Comparison of ENCODE assay signal across 30 mouse cellular contexts in the genomic region with DNA sequence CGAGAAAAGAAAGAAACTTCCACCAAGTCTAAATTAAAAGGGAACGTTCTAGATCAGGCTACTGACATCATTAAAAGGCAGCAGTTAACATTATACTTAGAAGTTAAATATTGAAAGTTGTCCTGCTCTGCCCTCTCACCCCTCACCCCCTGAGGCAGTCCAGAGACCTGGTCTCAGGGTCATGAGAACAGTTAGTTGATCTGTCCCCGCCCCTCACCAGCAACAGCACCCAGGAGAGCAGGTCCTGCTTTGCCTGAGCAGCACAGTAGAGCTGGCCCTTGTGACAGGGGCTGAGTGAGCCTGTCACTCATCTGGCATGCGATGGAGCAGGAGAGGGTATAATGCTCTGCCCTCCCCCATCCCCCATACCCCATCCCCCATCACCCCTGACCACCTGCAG. TPM values are rescaled to one million over a fixed set of nuclear protein-coding genes. Genes with fewer than 3 reads are reported as not detected.
DNase-seq lines count a peak whose midpoint lies in the region; ATAC-seq lines count a peak whose summit lies in the region.
"Had no signal": no experiment of that assay in that cellular context is flagged by ENCODE, and none has a peak within 500 bp of the region (broad histone marks: within the 10 kb centered on the region; RNA-seq: fewer than 3 reads in every experiment).

No protein-coding gene starts in this region.

- H3K4me2 ChIP-seq in liver, embryonic 13.5 days = no peak overlapping the region
- H3K4me2 ChIP-seq: embryonic facial prominence, embryonic 13.5 days; forebrain, embryonic 12.5 days; hindbrain, embryonic 15.5 days; intestine, embryonic 15.5 days; lung, embryonic 14.5 days had no signal

- H3K27me3 ChIP-seq in liver, embryonic 13.5 days = peaks cover 2% of the 10 kb centered on the region; the same call in 1 of the 2 replicates
- H3K27me3 ChIP-seq: embryonic facial prominence, embryonic 13.5 days; forebrain, embryonic 12.5 days; hindbrain, embryonic 15.5 days; intestine, embryonic 15.5 days had no signal

- H3K4me3 ChIP-seq in liver, embryonic 13.5 days (replicated peaks) = no peak overlapping the region
- H3K4me3 ChIP-seq: embryonic facial prominence, embryonic 13.5 days; erythroblast, embryonic 14.5 days; forebrain, embryonic 12.5 days; hindbrain, embryonic 15.5 days; intestine, embryonic 15.5 days; layer of hippocampus, adult 2 months; megakaryocyte, embryonic 14.5 days had no signal

- 39% methylated on average over 4 of the region's 4 CpGs for WGBS in liver, embryonic 13.5 days (ENCODE audit: insufficient replicate concordance)

- no peaks in the 10 kb centered on the region for H3K36me3 ChIP-seq in liver, embryonic 13.5 days
- H3K36me3 ChIP-seq: embryonic facial prominence, embryonic 13.5 days; forebrain, embryonic 12.5 days; G1E; hindbrain, embryonic 15.5 days; intestine, embryonic 15.5 days had no signal

- no peaks in the 10 kb centered on the region for H3K9me3 ChIP-seq in liver, embryonic 13.5 days (replicated peaks)
- H3K9me3 ChIP-seq: embryonic facial prominence, embryonic 13.5 days; forebrain, embryonic 12.5 days; G1E; hindbrain, embryonic 15.5 days; intestine, embryonic 15.5 days; megakaryocyte, embryonic 14.5 days had no signal

- no peaks in the 10 kb centered on the region for H3K4me1 ChIP-seq in liver, embryonic 13.5 days (replicated peaks)
- H3K4me1 ChIP-seq: embryonic facial prominence, embryonic 13.5 days; intestine, embryonic 15.5 days; megakaryocyte, embryonic 14.5 days had no signal

- DNase-seq in kidney, adult 18-20 months = peak; percentile 73
- peak; percentile 83 to 89 for DNase-seq in kidney, adult 8-10 months
- DNase-seq in kidney, postnatal 14 days = peak; percentile 82
- DNase-seq in liver, embryonic 13.5 days = no peak
- no peak for DNase-seq in thymus, postnatal 14 days
- no peak for DNase-seq in frontal cortex, adult 2 months (ENCODE audit: extremely low spot score in 1 of 2, low spot score in 1 of 2)
- DNase-seq in left cerebral cortex, adult 8-10 months (ENCODE audit: low spot score in 2 of 2) = no peak
- DNase-seq: adrenal gland, postnatal 10 days; B cell, adult 2 months; cerebellum, adult 2 months; cerebellum, postnatal 25 days; embryo, embryonic 11 days; layer of hippocampus, postnatal 36 days; lung, embryonic 14.5 days; lung, postnatal 36 days; midbrain, embryonic 14.5 days; thymus, postnatal 25 days had no signal

- ATAC-seq in liver, embryonic 13.5 days (ENCODE audit: low read depth) = 0 out of 2 replicates have a peak, but pooled peaks have one; percentile 36
- ATAC-seq: intestine, embryonic 15.5 days had no signal

- no peak overlapping the region for H3K27ac ChIP-seq in liver, embryonic 13.5 days
- H3K27ac ChIP-seq: embryonic facial prominence, embryonic 13.5 days; forebrain, embryonic 12.5 days; hindbrain, embryonic 15.5 days; intestine, embryonic 15.5 days; layer of hippocampus, adult 2 months had no signal

- no peak overlapping the region for H3K9ac ChIP-seq in liver, embryonic 13.5 days
- H3K9ac ChIP-seq: embryonic facial prominence, embryonic 13.5 days; forebrain, embryonic 12.5 days; hindbrain, embryonic 15.5 days; intestine, embryonic 15.5 days; lung, embryonic 14.5 days had no signal

RNA-seq across cellular contexts. Expression of gene Srsf6, which starts 25.4 kb away (rescaled TPM):
- polyA plus RNA-seq in liver, embryonic 13.5 days (2015; fragmentation: Nextera tagmentation; extraction: Ambion mirVana) = 138 and 164 TPM in 2 replicates
- polyA plus RNA-seq in frontal cortex, adult 2 months (2012; rRNA removed) = 164 and 174 TPM in 2 replicates
- total RNA-seq in left cerebral cortex, adult 8-10 months (2022) = 10 to 100 TPM; 76.9 to 90.1 (median 84.4) TPM

RNA-seq across cellular contexts. Expression of gene L3mbtl1, which starts 37.4 kb away (rescaled TPM):
- polyA plus RNA-seq in liver, embryonic 13.5 days (2015; fragmentation: Nextera tagmentation; extraction: Ambion mirVana) = 0.03 and 0.06 TPM in 2 replicates
- 12.0 and 13.4 TPM in 2 replicates for polyA plus RNA-seq in frontal cortex, adult 2 months (2012; rRNA removed)
- 10 to 100 TPM; 15.2 to 18.6 (median 17.7) TPM for total RNA-seq in left cerebral cortex, adult 8-10 months (2022)
- total RNA-seq: CH12.LX; G1E; gastrocnemius, adult 8-10 months; hematopoietic stem cell, adult 5-6 weeks had no signal
- polyA plus RNA-seq: erythroblast, embryonic 14.5 days; G1E; heart, postnatal 0 days; small intestine, adult 2 months had no signal

Comparison
In these comparisons a context has a peak if more than half of its experiments do, and no peak if none do; other contexts are left out.
1. DNase-seq: peak in kidney, adult 18-20 months (single experiment), kidney, adult 8-10 months (2 of 2) and kidney, postnatal 14 days (single experiment); none in liver, embryonic 13.5 days (single experiment), thymus, postnatal 14 days (single experiment), frontal cortex, adult 2 months (0 of 2) and left cerebral cortex, adult 8-10 months (0 of 2).
2. RNA of gene L3mbtl1, which starts 37.4 kb away (polyA plus RNA-seq): 12.0 to 13.4 TPM in frontal cortex, adult 2 months; 0.03 to 0.06 TPM in liver, embryonic 13.5 days; every median in the first group is over 10 times any median in the second.